Mouse (Mus musculus) midbrain, embryonic 14.5 days (tissue): Measurements from ENCODE around the gene Slc39a7. TPM values are rescaled to one million over a fixed set of nuclear protein-coding genes. Genes with fewer than 3 reads are reported as not detected.

Source experiments
- ATAC-seq: fragments of 200-750 bp; cut with Nextera tagmentation; 2 replicates; pipeline ENCODE4 v1.8.0; 2017; ENCODE audit warnings: moderate number of reproducible peaks, moderate library complexity; ENCODE audit not compliant: low FRiP score, low TSS enrichment
- DNase-seq: peaks from one replicate; pipeline ENCODE4 v3.0.0-alpha.2; 2015
- H3K27ac ChIP-seq: fragments of 300-500 bp; sonication (generic); replicated peaks from 2 replicates; pipeline ENCODE4 v1.5.1; 2014; ENCODE audit warnings: mild to moderate bottlenecking, low read depth, low read length, moderate library complexity
- H3K27me3 ChIP-seq: fragments of 300-500 bp; sonication (generic); 2 replicates; pipeline ENCODE4 v1.6.1; 2014; ENCODE audit warnings: low read length, control low read depth, mixed read lengths; ENCODE audit not compliant: control insufficient read depth, insufficient read depth
- H3K36me3 ChIP-seq: fragments of 300-500 bp; sonication (generic); 2 replicates; pipeline ENCODE4 v1.6.1; 2014; ENCODE audit warnings: low read length, control low read depth; ENCODE audit not compliant: control insufficient read depth, insufficient read depth
- H3K4me1 ChIP-seq: fragments of 300-500 bp; sonication (generic); 2 replicates; pipeline ENCODE4 v1.6.1; 2014; ENCODE audit warnings: mild to moderate bottlenecking, antibody characterized with exemption, low read length, control low read depth; ENCODE audit not compliant: control insufficient read depth, insufficient read depth
- H3K4me2 ChIP-seq: fragments of 300-500 bp; sonication (generic); 2 replicates; pipeline ENCODE4 v1.6.1; 2014; ENCODE audit warnings: mild to moderate bottlenecking, low read length, moderate library complexity
- H3K4me3 ChIP-seq: fragments of 300-500 bp; sonication (generic); replicated peaks from 2 replicates; pipeline ENCODE4 v1.5.1; 2014; ENCODE audit warnings: low read depth, low read length
- H3K9ac ChIP-seq: fragments of 300-500 bp; sonication (generic); replicated peaks from 2 replicates; pipeline ENCODE4 v1.6.1; 2014; ENCODE audit warnings: mild to moderate bottlenecking, low read length, moderate library complexity
- H3K9me3 ChIP-seq: fragments of 300-500 bp; sonication (generic); 2 replicates; pipeline ENCODE4 v1.6.1; 2016; ENCODE audit warnings: low read length, control low read depth, mixed read lengths; ENCODE audit not compliant: control insufficient read depth
- WGBS: fragments of 180-500 bp; shearing (Covaris S2); extraction: QIAGEN DNeasy Blood & Tissue Kit; methylation state at CpG from one replicate; pipeline ENCODE4 v1.1.7; 2014; 5-methylcytosine and 5-hydroxymethylcytosine counted together
- polyA plus RNA-seq: library from polyadenylated mRNA; unstranded; fragments of >200 nt; fragmentation: Nextera tagmentation; extraction: Ambion mirVana; gene quantifications from 2 replicates; pipeline ENCODE4 v1.2.1, GENCODE M21; 2014

Gene Slc39a7
- polyA plus RNA-seq, 1 experiment from 2014 or later = 95.7 TPM

DNA sequence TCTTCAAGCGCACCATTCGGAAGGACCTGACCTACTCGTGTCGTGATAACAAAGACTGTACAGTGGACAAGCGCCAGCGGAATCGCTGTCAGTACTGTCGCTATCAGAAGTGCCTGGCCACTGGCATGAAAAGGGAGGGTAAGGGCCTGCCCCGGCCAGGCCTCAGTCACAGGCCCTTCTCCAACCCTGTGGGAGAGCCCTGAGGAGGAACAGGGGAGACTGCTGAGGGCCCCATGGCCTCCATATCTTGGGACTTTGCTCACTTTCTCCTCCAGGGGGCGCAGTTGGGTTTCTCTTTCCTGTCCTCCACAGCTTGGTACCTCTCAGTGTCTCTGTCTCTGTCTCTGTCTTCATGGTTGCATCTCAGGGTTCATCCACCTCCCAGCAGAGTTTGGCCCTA lies 2.6 kb upstream of the Slc39a7 start:
- peaks cover 49% of the 10 kb centered on the region for H3K36me3 ChIP-seq

DNA sequence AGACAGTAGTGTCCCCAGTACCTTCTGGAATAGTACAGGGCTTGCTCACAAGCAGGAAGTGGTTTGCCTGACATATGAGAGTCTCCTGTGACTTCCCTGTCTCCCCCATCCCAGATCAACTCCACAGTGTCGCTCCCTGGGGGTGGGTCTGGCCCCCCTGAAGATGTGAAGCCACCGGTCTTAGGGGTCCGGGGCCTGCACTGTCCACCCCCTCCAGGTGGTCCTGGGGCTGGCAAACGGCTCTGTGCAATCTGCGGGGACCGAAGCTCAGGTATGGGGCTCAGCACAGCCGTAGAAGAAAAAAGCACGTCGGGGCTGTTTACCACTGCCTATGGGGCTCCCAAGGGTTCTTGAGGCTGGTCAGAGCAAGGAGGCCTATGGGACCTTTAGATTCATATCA lies 2.0 kb upstream of the Slc39a7 start:
- no peak overlapping the region for H3K27ac ChIP-seq
- peaks cover 55% of the 10 kb centered on the region for H3K36me3 ChIP-seq
- H3K9me3 ChIP-seq = no peaks in the 10 kb centered on the region
- H3K4me3 ChIP-seq = peak overlapping the region; percentile 86; the same call in 1 of the 2 replicates
- DNase-seq (no peak), ATAC-seq (no peak)
- peak overlapping the region; percentile 98; the same call in 1 of the 2 replicates for H3K4me2 ChIP-seq
- H3K4me1 ChIP-seq = peaks cover 31% of the 10 kb centered on the region
- H3K27me3 ChIP-seq = no peaks in the 10 kb centered on the region
- 93% methylated on average over 9 of the region's 9 CpGs for WGBS
- no peak overlapping the region for H3K9ac ChIP-seq

More for the DNA sequence above, 2.6 kb upstream of the Slc39a7 start:
- Histone ChIP-seq H3K9ac (no peak overlapping the region), H3K4me2 (no peak overlapping the region), H3K9me3 (no peaks in the 10 kb centered on the region), H3K27ac (no peak overlapping the region), H3K4me1 (peaks cover 33% of the 10 kb centered on the region), H3K27me3 (no peaks in the 10 kb centered on the region), H3K4me3 (no peak overlapping the region)
- DNase-seq (peak; percentile 71), ATAC-seq (no peak)
- 75% methylated on average over 10 of the region's 10 CpGs for WGBS

DNA sequence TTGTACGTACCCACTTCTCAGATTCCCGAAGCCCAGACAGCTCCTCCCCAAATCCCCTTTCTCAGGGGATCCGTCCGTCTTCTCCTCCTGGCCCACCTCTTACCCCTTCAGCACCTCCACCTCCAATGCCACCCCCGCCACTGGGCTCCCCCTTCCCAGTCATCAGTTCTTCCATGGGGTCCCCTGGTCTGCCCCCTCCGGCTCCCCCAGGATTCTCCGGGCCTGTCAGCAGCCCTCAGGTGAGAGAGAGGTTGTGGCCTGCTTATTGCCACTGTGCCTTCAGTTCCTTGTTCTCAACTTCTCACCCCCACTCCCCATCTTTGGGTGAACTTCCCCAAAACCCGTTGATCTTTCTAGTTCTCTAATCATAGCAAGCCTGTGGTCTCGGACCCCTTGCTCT lies 1.3 kb upstream of the Slc39a7 start:
- DNase-seq (no peak), ATAC-seq (no peak)
- Histone ChIP-seq H3K27ac (peak overlapping the region; percentile 98; the same call in 1 of the 2 replicates), H3K4me2 (peak overlapping the region; percentile 98), H3K9ac (peak overlapping the region; percentile 94; the same call in 1 of the 2 replicates), H3K4me1 (peaks cover 33% of the 10 kb centered on the region), H3K4me3 (peak overlapping the region; percentile 86), H3K9me3 (no peaks in the 10 kb centered on the region), H3K36me3 (peaks cover 54% of the 10 kb centered on the region), H3K27me3 (no peaks in the 10 kb centered on the region)
- WGBS = 54% methylated on average over 9 of the region's 9 CpGs

DNA sequence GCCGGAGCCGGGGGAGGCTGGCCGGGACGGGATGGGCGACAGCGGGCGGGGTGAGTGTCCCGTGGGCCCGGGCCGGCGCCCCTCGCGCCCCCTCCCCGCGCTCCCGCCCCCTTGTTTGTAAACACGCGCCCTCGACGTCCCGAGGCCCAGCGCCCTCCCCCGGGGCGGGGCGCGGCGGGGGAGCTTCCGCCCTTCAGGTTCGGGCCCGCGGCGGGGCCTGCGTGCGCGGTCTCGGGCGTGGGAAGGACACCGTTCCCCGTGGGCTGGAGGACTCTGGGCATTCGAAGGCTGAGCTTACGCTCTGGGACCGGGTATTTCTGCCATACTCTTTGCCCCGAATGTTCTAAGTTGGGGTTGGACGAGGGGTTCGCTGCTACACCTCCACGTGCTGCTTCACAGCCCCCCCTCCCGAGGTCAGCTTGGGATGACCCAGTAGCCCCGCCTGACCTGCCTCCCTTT lies 721 bp upstream of the Slc39a7 start:
- H3K4me1 ChIP-seq = peaks cover 34% of the 10 kb centered on the region
- WGBS = under 1% methylated on average over 44 of the region's 48 CpGs
- peak overlapping the region; percentile 86 for H3K4me3 ChIP-seq
- ATAC-seq (0 out of 2 replicates have a peak, but pooled peaks have one; percentile 0), DNase-seq (peak; percentile 75)
- H3K9ac ChIP-seq = peak overlapping the region; percentile 94
- H3K36me3 ChIP-seq = peaks cover 48% of the 10 kb centered on the region
- H3K27me3 ChIP-seq = no peaks in the 10 kb centered on the region
- peak overlapping the region; percentile 98 for H3K27ac ChIP-seq
- H3K9me3 ChIP-seq = no peaks in the 10 kb centered on the region
- H3K4me2 ChIP-seq = peak overlapping the region; percentile 98

DNA sequence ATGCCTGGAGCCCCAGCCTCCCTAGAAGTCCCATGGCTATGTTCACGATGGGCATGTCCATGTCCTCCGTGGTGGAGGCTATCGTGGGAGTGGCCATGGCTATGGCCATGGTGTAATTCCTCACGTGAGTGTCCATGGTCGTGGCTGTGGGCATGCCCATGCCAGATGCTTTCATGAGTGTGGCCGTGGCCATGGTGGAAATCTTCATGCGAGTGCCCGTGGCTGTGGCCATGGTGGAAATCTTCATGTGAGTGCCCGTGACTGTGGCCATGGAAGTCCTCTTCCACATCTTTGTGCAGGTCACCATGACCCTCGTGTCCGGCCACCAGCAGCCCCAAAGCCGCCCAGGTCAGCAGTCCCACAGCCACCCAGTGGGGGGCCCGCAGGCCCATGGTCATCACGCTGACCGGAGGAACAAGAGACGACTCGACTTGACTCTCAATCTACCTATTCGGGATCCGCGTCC lies 588 bp downstream of the Slc39a7 start:
- Histone ChIP-seq H3K9me3 (no peaks in the 10 kb centered on the region), H3K36me3 (peaks cover 35% of the 10 kb centered on the region), H3K4me3 (peak overlapping the region; percentile 86), H3K27me3 (no peaks in the 10 kb centered on the region), H3K27ac (peak overlapping the region; percentile 98), H3K9ac (peak overlapping the region; percentile 94), H3K4me1 (peaks cover 47% of the 10 kb centered on the region), H3K4me2 (peak overlapping the region; percentile 98)
- DNase-seq (peak; percentile 34), ATAC-seq (no peak)
- WGBS = 4% methylated on average over 20 of the region's 20 CpGs

DNA sequence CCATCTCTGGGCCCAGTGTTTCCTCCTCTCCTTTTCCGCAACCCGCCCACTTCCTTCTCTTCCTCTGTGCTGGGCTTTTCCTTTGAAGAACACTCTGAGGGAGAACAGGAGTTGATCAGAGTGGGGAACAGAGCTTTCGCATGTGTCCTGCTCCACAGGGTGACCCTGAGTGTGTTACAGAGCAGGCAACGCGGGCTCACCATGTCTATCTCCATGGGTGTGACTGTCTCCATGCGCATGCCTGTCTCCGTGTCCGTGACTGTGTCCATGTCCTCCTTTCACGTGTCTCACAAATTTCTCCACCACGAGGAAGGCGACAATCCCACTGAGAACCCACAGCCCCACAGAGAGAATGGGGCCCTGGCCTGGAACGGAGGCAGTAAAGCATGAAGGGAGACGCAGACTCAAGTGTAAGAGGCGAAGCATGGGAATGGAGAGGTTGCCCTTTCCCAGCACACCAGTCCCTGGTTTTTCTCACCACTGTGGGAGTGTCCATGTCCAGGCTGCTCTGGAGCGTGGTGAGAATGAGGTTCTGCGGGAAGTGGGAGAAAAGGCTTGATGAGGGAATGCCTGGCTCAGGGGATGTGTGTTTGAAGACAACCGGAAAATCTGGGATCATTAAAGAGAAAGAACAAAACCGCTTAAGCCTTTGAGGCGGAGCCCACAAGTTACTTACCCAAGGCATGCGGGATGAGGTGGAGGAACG lies 1.4 kb downstream of the Slc39a7 start:
- 52% methylated on average over 21 of the region's 21 CpGs for WGBS
- Histone ChIP-seq H3K27me3 (no peaks in the 10 kb centered on the region), H3K27ac (no peak overlapping the region), H3K4me1 (peaks cover 55% of the 10 kb centered on the region), H3K9me3 (no peaks in the 10 kb centered on the region), H3K4me2 (peak overlapping the region; percentile 98), H3K9ac (peak overlapping the region; percentile 94; the same call in 1 of the 2 replicates), H3K4me3 (peak overlapping the region; percentile 86), H3K36me3 (peaks cover 27% of the 10 kb centered on the region)
- ATAC-seq (no peak), DNase-seq (no peak)

DNA sequence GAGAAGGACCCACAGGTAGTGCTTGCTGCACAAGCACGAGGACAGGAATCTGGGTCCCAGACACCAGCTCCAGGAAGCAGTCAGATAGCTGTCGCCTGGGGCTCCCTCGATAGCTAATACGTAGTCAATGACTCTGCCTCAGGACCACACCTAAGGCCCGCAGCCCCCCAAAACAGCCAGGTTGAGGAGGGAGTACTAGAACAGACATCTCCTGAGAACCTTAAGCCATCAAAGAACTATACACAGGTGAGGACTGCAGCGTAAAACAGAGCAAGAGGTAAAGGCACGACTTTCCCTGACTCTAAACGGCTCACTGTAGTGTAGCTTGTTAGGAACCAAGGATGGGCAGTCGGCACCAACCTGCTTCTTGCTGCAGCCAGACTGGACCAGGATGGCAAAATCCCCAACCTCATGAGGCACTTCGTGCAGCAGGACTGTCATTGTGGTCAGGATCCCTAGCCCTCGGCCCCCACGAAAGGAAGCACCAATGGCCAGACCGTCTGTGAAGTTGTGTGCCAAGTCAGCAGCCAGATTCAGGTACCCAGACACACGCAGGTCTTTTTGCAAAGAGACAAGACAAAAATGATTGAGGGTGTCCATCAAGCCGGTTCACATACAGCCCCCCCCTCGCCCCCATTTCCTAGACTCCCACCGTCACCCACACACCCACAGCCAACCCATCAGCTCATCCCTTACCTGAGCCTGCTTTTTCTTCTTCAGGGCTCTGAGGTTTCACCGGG lies 2.2 kb downstream of the Slc39a7 start:
- no peaks in the 10 kb centered on the region for H3K9me3 ChIP-seq
- DNase-seq = no peak
- peak overlapping the region; percentile 98 for H3K4me2 ChIP-seq
- H3K4me1 ChIP-seq = peaks cover 55% of the 10 kb centered on the region
- H3K36me3 ChIP-seq = peaks cover 26% of the 10 kb centered on the region
- H3K9ac ChIP-seq = peak overlapping the region; percentile 94; the same call in 1 of the 2 replicates
- H3K4me3 ChIP-seq = peak overlapping the region; percentile 86; the same call in 1 of the 2 replicates
- no peak for ATAC-seq
- no peaks in the 10 kb centered on the region for H3K27me3 ChIP-seq
- no peak overlapping the region for H3K27ac ChIP-seq
- 86% methylated on average over 18 of the region's 18 CpGs for WGBS

DNA sequence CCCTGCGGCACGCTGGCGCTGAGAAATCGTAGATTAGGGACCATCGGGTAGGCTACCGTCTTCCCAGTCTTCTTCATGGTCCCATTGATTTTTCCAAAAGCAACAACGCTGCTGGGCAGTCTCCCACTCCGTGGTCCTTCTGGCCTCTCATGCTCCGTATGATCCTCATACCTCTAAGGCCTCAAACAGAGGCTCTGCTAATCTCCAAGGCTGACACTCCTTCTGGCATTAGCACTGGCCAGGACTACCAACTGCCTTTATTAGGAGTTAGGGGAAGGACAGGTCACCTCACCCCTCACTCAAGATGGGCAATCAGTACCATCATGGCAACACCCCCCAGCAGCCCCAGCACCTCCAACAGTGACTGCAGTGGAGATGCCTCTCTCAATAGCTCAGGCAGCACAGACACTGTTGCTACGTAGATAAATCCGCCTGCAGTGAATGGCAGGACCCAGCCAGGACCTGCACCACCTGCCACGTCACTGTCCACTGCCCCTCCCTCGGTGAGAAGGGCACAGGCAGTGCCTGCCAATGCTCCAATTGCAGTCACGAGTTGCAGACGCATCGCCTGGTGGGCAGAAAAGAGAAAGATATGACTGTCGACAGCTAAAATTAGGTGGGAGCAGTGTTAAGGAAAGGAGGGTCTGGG lies 2.9 kb downstream of the Slc39a7 start:
- Histone ChIP-seq H3K9me3 (no peaks in the 10 kb centered on the region), H3K4me1 (peaks cover 60% of the 10 kb centered on the region), H3K36me3 (peaks cover 21% of the 10 kb centered on the region), H3K27me3 (no peaks in the 10 kb centered on the region), H3K4me3 (peak overlapping the region; percentile 88), H3K27ac (peak overlapping the region; percentile 99), H3K4me2 (peak overlapping the region; percentile 92), H3K9ac (no peak overlapping the region; the same call in 1 of the 2 replicates)
- WGBS = 33% methylated on average over 17 of the region's 17 CpGs
- ATAC-seq (no peak), DNase-seq (no peak)
